Mouse (Mus musculus) liver, embryonic 14.5 days (tissue): ENCODE measurements around the gene Slc37a4.

Source experiments
- CTCF ChIP-seq: IDR thresholded peaks from 2 replicates; pipeline ENCODE4 v1.5.1; 2016; ENCODE audit warnings: antibody characterized with exemption, low read depth, control low read depth
- EP300 ChIP-seq: IDR thresholded peaks from 2 replicates; pipeline ENCODE4 v1.6.1; 2016; ENCODE audit warnings: antibody characterized with exemption, low read depth

DNA sequence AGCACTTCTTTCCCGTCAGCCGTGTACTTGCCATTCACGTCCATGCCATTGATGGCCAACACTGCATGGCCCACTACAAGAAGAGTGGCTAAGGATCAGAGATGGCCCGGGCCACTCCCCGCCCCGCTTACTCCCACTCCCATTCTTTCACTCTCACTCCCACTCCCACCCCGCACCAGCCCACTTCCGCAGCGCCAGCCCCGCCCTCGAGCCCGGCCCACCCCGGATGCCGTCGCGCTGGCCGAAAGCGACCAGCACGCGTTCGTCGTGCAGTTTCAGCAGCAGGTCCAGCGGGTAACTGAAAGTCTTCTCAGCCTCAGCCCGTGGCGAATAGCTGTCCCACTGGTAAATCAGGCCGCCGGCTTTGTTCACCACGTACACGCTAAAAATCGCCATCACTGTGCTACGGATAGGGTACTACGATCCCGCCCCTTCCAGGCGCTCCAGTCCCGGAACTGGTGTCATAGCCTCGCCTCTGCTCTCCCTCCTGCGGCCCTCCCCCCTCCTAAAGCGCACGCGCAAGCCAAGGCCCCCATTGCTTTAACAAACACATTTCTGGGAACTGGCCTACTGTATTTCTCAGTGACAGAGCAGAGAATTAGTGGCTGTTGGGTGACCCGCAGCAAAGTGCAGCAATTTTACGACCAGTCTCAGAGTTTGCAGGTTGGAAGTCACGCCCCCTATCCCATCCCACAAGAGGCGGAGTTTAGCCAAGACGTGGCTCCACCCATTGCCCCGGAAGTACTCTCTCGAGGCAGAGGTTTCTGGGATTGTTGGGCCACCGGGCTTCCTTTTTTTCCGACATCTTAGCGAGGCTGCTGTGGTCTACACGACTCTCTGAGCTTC is 10.5 kb downstream of the Slc37a4 start, which contains the start of the genes Rps25 and Trappc4:
- TF ChIP-seq CTCF (no peak), EP300 (no peak)
